Mouse (Mus musculus): ENCODE data around the gene Styxl1.

DNA sequence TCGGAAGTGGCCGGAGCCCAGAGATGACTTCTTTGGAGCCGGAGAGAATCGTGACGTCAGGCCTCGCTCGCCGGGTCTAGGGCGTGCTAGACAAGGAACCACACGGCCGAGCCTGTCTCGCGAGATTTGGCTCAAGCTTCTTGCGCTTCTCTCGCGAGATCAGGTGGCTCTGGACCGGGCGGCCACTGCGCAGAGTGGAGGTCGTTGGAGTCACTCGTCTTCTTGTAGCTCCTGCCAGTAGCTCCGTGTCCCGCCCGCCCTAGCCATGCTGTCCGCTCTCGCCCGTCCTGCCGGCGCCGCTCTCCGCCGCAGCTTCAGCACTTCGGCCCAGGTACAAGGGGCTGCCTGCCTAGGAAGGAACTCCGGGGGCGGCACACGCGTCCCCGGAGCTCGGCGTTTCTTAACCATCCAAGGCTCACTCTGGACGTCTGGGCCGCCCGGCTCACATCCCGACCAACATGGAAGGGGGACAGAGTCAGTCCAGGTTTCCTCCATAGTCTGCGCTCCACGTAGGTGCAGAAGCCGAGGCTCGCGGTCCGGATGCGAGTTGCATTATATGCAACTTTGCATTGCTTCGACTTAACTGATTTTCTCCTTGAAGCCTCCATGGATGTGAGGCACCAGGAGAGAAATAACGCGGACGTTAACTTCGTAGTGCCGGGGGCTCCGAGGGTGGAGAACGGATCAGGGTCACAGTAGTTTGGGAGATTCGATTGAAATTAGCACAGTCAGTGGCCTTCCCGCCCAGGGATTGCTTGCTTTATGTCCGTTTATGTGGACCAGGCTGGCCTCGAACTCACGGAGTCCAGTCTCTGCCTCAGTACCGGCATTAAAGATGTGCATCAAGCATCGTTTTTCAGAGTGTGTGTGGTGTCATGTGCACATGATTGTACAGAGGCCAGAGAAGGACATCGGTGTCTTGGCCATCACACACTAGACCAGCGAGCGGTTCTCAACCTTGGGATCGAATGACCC lies 573 bp upstream of the Styxl1 start, which contains the start of gene Mdh2:
- TF ChIP-seq CTCF (IDR thresholded peaks at IDR 0.05; ENCODE audit: low read depth, low read length) (no peak), EP300 (IDR thresholded peaks at IDR 0.05; ENCODE audit: insufficient read depth, low read depth, low read length) (no peak; the same call in 1 of the 2 replicates)
